Mouse (Mus musculus) kidney, postnatal 4 days (tissue): Measurements from ENCODE around the gene Wiz.
A peak's percentile ranks its signal among the peaks of the same experiment; 100 is the strongest.

Experiments used
- DNase-seq, 2 experiments: peaks; one replicate each; pipeline ENCODE4 v3.0.0; 2021; ENCODE audit warnings: mixed read lengths in 2 of 2

Gene Wiz

DNA sequence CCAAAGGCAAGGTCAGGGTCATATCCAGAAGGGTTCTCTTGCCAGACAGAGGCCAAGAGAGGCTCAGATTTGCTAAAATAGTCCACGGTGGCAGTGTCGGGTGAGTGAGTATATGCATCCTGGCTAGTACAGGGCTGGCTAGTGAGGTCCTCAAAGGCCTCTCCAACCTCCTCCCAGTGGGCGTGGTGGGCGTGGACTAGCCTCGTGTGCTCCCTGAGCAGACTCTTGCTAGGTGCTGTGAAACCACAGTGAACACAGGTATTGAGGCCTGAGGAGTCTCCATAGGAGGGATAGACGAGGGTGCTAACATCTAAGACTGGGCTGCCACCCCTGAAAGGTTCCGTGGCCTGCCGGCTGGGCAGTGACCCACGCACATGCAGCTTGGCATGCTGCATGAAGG, 12.1 kb downstream of the Wiz start:
- no peak for DNase-seq

DNA sequence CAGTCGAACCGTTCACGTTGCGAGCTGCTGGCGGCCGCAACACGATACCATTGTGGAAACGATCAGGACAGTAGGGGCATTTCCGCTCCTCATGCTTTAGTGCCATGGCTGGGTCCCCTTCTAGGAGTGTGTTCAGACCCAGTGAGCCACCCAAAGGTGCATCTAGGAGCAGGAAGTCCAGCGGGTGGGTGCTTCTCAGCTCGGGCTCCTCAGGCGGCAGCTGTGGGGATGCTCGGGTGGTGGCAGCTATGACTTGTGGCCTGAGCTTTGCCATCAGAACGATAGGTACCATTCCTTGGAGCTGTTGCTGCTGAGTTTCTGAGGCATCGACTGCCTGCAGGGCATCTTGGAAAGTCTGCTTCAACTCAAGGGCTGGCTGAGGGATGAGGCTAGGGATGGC, 12.8 kb downstream of the Wiz start:
- DNase-seq: no peak

DNA sequence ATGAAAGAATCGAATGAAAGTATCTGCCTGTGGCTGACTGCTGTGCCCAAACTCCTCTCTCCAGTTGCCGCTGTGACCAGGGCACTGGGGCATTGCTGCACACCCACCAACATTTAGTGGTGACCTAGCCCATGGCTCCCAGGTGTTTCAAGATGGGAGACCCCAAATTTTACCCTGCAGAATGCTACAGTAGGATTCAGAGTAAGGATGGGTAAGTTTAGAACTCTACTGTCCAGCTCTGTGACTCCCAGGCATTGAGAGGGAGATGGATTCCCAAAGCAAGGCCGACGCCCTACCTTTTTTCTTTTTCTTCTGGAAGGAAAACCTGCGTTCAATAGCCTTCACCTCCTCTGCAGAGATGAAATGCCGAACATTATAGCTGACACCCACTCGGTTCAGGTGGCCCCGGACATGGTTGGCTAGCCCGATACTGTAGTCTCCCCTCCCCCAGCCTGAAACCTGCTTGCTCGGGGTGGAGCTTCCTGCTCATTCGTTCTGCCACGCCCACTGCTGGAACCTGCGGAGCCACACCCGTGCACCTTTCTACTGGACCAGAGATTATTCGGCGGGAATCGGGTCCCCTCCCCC, 20.2 kb downstream of the Wiz start:
- no peak for DNase-seq

DNA sequence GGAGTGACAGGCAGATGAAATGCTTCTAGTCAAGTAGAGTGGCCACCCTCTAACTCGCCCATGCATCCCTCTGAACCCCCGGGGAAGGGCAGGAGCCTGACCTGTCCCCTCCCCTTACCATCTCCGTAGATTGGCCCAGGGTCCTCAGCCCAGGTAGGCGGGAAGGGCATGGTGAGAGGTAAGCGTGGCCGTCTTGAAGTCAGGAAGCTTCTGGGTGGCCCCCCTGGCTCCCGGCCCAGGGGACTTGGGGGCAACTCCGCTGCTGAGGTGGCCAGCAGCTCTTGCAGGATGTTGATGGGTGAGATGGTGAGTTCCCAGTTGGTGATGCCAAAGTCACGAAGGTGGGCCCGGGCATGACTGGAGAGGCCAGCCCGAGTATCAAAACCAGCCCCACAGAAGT, 21.5 kb downstream of the Wiz start:
- DNase-seq: no peak

DNA sequence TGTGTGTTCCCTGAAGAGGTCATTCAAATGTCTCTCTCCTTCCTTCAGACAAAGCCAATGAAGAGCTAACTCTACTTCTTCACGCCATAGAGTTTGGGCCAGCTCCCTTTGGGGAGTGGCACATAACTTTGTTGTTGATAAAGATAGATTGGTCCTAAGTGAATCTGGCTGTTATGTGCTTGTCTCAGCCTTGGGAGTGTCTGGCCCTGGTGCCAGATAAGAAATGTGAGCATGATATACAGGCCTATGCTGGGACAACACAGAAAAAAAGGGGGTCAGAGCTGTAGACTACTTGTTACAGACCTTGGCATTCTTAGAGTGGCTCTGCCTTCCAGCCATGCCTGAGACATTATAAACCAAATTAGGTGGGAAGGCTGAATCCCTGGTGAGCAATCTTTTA, 23.9 kb downstream of the Wiz start:
- DNase-seq: no peak

DNA sequence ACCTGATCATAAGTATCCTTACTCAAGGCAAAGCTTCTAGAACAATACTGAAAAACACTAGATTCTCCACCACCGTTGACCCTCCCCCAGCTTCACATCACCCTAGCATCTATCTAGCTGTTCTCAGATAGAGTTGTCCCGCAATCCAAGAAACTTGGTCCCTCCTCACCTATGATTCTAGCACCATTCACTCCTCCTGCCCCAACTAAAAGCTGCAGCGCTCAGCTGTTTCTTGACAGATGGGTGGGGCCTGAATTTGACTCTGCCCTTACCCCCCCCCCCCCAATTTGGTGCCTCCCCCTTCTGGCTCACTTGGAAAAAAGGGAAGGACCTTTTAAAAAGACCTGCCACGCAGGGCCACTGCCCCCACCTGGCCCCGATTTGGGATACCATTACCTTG, 24.4 kb downstream of the Wiz start:
- no peak for DNase-seq

DNA sequence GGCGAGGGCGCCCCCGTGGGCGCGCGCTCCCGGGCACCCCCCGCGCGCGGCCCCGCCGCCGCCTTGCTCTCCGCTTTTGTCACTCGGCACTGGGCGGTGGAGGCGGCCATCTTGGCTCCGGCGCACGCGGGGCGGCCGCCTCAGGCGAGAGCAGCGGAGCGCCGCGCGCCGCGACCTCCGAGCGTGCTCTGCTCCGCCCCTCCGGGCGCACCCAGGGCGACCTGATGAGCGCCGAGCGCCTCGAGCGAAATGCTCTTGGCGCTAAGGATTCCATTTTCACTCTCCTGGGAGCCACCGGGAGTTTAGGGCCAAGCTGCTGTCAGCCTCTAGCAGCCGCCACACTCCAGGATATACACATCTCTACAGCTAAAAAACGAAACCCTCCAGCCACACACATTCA, 24.9 kb downstream of the Wiz start:
- peak; percentile 93 to 95 for DNase-seq

DNA sequence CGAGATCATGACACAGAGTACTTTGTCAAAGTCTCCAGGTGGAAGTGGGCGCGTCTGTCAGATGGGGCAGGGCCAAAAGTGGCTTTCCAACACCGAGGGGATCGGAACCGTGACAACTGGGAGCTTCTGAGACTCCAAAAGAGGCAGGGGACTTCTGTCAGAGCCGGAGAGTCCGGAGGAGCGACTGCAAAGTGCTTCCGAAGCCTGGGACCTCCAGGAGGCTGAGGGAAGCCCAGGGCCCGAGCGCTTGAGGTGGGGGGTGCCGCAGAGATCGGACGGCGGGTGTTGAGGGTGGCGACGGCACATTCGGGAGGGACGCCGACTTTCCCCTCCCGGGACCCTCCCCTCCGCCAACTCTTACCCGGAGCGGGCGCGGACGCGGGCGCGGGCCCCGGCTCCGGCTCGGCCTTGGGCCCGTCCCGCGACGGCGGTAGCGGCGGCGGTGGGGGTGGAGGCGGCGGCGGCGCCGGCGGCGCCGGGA, 25.4 kb downstream of the Wiz start:
- peak in 1 of 2 experiments; percentile 36 for DNase-seq

DNA sequence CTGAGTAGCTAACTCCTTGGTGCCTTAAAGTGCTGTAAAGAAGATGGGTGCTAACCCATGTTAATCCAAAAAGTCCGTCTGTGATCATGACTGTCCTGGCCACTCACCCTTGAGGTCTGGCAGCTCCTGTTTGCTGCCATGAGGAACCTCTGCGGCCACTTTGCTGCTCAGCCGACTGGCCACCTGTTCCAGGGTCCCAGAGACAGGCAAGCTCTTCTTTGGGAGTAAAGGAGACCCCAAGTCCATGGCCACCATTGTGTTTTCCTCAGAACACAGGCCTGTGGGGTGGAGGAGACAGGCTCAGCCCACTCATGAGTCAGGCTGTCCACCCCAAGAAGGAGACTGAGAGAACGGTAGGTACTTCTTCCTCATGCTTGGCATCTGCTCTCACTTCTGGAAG, 26.6 kb downstream of the Wiz start:
- DNase-seq: no peak

DNA sequence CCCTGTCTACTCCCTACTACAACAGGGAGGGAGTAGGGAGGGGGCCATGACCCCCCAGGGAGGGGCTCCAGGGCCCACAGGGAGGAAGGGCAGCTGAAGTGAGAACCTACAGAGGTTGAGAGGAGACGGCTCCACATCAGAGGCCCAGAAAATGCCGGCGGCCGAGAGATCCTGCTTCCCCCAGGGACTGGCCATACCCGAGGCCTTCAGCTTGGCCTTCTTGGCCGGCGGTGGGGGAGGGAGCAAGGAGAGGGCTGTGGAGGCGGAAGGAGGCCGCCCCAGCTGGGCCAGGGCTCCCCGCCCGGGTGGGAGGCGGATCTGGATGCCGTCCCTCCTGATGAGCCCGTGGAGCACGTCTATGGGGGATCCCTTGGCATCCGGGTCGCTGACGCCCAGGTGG, 29.3 kb downstream of the Wiz start:
- no peak for DNase-seq

DNA sequence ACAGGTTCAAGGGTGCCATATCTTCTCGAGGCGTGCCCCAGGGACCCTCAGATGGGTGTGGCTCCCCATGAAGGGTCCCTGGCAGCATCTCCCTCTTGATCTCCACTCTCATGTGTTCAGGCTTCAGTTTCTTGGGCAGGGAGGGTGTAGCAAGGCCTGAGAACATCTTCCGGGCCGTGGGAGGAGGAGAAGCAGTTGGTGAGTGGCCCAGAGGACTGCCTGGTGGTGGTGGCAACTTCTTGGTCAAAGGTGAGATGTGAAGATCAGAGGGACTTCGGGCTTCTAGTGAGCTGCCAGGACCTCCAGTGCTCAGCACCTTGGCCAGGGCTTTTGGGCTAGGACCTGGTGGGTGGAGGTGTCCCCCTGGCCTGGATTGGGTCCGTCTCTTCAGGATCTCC, 30.3 kb downstream of the Wiz start:
- no peak for DNase-seq

DNA sequence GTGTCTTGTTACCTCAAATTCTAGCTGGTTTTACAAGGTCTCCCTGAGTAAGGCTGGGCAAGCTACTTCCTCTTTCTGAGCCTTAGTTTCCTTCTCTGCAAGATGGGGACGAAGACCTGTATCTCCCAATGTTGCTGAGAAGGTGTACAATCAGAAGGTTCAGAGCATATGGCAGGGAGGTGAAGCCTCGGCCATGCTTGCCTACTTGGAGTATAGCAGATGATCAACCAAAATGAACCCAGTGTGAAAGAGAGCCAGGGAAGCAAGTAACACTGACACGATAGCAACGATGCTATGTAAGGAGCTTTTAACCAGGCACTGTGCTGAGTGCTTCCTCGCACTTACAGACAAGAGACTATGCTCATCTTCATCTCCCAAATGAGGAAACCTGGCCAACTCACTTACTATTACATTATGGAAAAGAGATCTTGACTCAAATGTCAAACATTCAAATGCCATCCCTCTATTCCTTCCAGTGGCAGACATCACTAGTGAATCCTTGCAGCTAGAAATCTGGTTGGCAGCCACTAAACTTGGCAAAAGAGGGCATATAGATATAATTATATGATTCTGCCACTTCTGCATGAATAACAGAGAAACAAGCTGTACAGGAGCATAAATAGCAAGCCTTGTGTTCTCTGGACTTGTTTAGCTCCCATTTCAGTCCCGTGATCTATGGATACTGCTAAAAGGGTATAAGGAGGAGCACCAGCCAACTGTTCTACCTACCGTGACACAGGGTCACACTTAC, 30.9 kb downstream of the Wiz start:
- no peak for DNase-seq

DNA sequence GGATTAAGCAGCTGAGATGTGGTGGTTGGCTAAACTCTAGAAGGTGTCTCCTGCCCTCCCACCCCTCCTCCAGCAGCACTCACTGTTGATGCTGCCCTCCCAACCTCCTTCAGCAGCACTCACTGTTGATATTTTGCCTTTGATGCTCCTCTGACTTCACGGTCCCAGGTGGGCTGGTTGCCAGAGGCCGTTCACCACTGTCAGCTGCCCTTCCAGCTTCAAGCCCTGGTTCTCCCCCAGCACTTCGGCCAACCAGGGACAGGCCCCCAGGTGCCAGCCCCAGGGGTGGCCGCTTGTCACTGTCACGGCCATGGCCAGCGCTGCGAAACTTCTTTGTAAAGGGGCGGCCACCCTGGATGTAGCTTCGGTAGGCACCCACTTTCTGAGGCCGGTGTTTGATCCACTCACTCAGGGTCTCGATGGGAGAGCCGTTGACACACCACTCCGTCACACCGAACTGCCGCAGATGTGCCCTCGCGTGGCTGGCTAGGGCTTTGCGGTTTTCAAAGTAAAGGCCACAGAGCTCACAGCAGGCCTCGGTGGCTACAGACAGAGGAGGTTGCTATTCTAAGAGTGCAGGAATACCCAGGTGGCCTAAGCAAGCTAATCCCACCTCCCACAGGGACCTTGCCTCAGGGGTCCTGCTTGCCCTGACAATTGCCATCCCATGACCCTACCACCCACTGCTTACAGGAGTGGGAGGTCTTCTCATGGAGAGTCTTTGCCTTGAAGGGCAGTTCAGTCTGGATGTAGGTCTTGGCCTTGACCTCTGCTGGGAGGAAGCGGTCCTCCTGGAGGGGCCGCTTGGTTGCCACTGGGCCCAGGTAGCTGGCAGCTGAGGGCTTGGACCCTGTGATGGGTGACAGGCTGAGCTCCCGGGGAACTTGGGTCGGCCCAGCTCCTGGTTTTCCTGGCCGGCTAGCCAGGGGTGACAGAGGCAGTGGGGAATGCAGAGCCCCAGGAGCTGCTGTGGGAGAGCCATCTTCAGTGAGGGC, 32.2 kb downstream of the Wiz start:
- DNase-seq: no peak

DNA sequence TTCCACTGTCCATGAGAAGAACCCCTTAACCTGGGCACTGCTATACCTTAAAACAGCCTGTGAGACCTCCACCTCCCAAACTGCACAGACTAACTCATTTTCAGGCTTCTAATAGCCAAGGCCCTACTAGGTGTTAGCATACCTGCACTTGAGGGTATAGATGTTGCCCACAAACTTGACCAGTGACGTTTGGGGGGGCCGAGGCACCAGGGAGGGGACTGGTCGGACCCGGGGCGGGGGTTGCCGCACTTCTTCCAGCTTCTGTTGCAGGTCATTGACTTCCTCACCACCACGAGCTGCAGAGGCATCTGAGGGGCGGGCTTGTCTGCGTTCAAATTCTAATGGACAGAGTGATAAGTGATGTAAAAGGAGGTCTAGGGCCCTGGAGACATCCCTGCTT, 33.0 kb downstream of the Wiz start:
- no peak for DNase-seq

DNA sequence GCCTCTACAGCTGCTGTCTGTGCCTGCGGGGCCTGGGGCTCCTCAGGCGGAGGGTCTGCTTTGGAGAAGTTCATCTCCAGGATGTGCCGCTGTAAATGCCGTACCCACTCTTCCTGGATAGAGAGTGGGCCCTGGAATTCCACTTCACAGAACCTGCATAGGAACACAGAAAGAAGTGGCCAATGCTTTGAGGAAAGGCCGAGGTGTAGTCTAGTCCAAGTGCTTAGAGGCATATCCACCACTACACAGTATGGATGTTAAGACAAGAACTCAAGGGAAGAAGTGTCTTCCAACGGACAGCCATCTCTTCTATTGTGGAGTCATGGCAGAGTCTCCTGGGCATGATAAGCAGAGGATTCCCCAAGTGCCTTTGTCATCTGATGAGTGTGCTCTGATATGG, 34.2 kb downstream of the Wiz start:
- DNase-seq: no peak

DNA sequence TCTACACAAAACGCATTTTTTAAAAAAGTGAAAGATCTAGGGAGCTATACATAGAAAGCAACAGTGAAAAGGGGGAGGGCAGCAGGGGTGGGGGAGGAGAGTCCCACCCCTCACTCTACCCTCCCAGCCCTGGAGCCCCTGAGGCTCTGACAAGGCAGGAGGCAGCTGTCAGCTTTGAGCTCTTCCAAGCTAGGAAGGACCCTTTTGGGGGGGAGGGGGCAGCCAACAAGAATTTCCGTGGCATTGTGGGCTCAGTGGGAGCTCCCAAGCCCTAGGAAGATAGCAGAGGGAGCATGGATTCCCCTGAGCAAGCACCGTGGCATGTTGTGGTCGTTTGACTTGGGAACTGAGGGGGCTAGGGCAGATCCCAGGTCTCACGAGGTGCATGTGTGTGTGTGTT, 35.0 kb downstream of the Wiz start:
- DNase-seq: no peak

DNA sequence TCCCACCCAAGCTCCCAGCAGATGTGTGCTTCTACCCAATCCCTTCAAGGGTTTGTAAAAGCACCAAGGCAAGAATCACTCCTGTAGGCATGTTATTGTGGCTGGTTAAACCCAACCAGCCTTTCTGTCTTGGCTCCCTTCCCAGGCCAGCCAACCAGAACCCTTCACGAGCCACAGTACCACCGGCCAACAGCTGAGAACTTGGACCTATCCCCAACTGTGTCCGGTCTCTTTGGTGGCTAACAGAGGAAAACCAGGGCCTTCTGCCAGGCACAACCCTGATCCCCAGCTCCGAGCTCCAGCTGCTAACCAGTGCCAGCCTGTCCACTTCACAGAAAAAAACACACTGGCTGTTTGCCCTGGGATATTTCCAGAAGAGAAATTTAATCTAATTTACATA, 35.5 kb downstream of the Wiz start:
- DNase-seq: peak; percentile 64 to 76

DNA sequence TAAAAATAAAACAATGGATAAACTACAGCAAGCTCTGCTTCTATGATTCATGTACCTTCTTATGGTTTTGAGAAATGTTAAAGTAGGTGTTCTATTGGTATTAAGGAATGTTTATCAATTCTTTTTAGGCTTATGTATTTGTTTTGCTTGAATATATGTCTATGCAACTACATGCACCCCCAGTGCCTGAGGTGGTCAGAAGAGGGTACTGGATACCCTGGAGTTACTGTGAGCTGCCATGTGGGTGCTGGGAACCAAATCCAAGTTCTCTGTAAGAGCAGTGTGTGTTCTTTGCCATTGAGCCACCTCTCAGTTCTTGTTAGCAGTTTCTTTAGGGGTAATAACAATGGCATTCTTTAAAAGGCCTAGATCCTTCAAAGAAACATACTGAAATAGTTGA, 37.5 kb downstream of the Wiz start:
- no peak for DNase-seq

DNA sequence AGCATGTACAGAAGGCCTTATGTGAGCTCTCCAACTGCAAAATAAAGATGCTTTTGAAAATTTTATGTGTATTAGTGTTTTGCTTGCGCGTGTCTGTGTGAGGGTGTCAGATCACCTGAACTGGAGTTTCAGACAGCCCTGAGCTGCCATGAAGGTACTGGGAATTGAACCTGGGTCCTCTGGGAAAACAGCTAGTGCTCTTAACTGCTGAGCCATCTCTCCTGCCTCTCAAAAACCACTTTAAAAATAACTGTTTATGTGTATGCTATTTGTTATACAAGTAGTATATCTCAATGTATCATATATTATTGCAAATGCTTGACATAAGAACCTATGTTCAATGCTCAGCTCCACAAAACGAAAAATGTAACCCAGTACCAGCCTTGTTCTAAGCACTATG, 38.0 kb downstream of the Wiz start:
- no peak for DNase-seq

DNA sequence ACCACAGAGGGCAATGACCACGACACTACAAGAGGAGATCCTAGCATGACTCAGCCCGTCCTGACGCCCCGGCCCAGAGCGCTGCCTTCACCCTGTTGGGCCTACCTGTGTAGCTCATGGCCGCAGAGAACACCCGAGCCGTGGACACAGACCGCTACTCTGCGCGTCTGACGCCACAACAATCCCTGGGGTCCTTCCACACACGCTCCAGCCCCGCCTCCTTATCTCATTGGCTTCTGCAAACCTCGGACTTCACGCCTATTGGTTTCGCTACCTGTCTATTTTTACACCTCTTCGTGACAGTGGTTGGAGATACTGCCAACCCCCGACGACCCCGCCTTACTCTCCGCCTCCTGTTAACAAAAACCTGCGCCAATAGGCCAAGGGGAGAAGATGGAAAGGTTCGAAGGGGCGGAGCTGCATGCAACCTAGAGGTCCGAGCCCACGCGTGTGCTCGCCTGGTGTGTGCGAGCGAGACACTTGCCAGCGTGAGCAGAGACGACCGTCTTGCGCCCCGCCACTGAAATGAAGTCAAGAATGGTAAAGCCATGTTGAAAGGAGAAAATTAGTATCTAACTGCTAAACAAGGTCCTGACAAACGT, 38.8 kb downstream of the Wiz start, which contains the start of gene Akap8l:
TSS of gene Akap8l (minus strand) at position 226 of the 602 bp plus-strand sequence.
- DNase-seq: peak; percentile 92 to 96

DNA sequence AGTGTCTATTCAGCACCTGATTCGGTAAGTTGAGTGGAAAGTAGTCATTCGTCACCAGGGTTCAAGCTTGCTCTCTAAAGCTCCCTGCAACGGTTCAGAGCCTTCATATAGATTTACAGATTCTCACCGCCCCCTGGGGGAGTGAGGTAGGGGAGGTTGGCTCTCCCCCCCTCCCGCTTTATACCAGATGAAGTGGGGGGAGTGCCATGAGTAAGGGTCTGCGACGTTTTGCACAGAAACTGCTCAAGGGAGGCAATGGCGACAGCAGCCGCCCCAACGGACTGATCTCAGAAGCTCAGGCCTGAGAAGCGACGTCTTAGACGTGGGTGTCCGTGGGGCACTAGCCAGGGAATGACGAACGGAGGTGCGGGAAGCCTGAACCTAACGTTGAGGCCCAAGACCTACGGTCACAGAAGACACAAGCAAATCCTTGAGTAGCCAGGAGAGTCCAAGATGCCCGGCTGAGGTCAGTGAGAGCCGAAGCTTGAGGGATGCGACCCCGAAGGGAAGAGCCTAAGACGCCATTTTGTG, 39.3 kb downstream of the Wiz start:
- DNase-seq: no peak

DNA sequence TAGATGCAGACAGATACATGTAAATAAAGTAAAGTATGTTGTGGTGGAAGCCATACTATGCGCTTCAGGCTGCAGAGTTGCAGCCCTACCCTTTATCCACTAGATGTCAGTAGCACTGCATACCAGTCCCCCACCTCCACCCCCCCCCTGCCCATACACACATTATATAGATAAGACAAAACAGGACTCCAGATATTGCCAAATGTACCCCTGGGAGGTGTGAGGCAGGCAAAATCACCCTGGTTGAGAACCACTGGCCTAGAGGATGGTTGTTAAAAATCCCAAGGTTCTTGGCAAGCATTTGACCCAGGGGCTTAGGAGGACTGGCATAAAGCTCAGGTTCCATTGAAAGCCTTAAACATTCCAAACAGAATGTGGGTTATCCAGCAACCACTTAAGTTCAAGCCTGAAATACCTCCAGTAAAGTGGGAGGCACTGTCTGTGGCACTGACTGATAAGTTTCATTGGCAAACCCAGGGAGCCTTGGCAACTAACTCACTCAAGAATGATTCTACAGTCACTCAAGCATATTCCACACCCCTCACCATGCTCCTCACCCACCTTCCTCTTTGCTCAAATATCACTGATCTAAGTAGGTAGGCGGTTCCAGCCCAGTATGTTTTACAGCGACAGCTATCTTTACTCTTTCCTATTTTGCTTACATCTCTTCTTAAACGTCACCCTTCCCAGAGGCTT, 40.1 kb downstream of the Wiz start:
- peak; percentile 37 to 64 for DNase-seq
